Mouse (Mus musculus) cerebellum, adult 18-20 months (tissue): Measurements from ENCODE around the gene Tma7.

ENCODE experiments used
- DNase-seq, 2 experiments: peaks; one replicate each; pipeline ENCODE4 v3.0.0; 2021

Tma7 gene

GRCm38 (mm10) chr9:109039681-109040080 is 42.7 kb downstream of the Tma7 start:
- peak in 1 of 2 experiments; percentile 12 for DNase-seq

GRCm38 (mm10) chr9:109038901-109039364 is 43.5 kb downstream of the Tma7 start:
- peak; percentile 69 to 79 for DNase-seq

GRCm38 (mm10) chr9:109038086-109038895 is 44.1 kb downstream of the Tma7 start, which contains the start of gene Shisa5:
Shisa5 (plus strand) TSS chr9:109038565.
- DNase-seq, result peak; percentile 61 to 69

GRCm38 (mm10) chr9:109032435-109032834 is 50.0 kb downstream of the Tma7 start:
- DNase-seq, result no peak

GRCm38 (mm10) chr9:109031686-109032085 is 50.7 kb downstream of the Tma7 start:
- DNase-seq, result no peak

- no peak for DNase-seq
Observed at GRCm38 (mm10) chr9:109031001-109031400, 51.4 kb downstream of the Tma7 start.

- no peak for DNase-seq
Observed at GRCm38 (mm10) chr9:109030312-109030711, 52.1 kb downstream of the Tma7 start.

GRCm38 (mm10) chr9:109028919-109029318 is 53.5 kb downstream of the Tma7 start:
- no peak for DNase-seq

GRCm38 (mm10) chr9:109028421-109028820 is 54.0 kb downstream of the Tma7 start:
- no peak for DNase-seq

- DNase-seq, result no peak
Observed at GRCm38 (mm10) chr9:109027521-109027920, 54.9 kb downstream of the Tma7 start.
